Mouse (Mus musculus) layer of hippocampus, adult 2 months (tissue): Measurements from ENCODE around the gene Bcorl1. TPM values are rescaled to one million over a fixed set of nuclear protein-coding genes. Genes with fewer than 3 reads are reported as not detected.
A peak's percentile ranks its signal among the peaks of the same experiment; 100 is the strongest.

Experiments
- DNase-seq, 2 experiments: peaks; one replicate each; pipeline ENCODE4 v3.0.0; 2022; ENCODE audit warnings: low spot score in 2 of 2
- H3K27ac ChIP-seq: fragments of 200-600 bp; 2 replicates; pipeline ENCODE4 v1.8.1; 2022
- H3K4me3 ChIP-seq: fragments of 200-600 bp; 2 replicates; pipeline ENCODE4 v1.8.1; 2022; ENCODE audit warnings: mild to moderate bottlenecking
- CTCF ChIP-seq: fragments of 200-600 bp; conservative IDR thresholded peaks from 2 replicates; pipeline ENCODE4 v1.8.1; 2022; ENCODE audit warnings: antibody characterized with exemption, mild to moderate bottlenecking, moderate library complexity
- long read RNA-seq, 2 experiments: library from polyadenylated mRNA; stranded (forward); transcript quantifications; one replicate each; pipeline ENCODE4 v2.0.0; 2021; ENCODE audit warnings: borderline mapping rate in 2 of 2
- total RNA-seq, 2 experiments: library from RNA; stranded (reverse); gene quantifications; 2 replicates each; pipeline ENCODE4 v1.2.3; 2021

The Bcorl1 gene
- total RNA-seq: 10 to 100 TPM; 15.0 to 21.0 TPM
- long read RNA-seq, experiment 1, partial matches to known transcripts: 2 of 3 reads
- long read RNA-seq, experiment 1, other reads (novel, unspliced or antisense): 1 of 3 reads
- long read RNA-seq, experiment 2, partial matches to known transcripts: 4 of 5 reads
- long read RNA-seq, experiment 2, other reads (novel, unspliced or antisense): 1 of 5 reads

- no peak for DNase-seq
- H3K27ac ChIP-seq: 0 out of 2 replicates have a peak within 1 kb of the TSS, but pooled peaks have one; percentile 28
- TF ChIP-seq CTCF: no peak
- peak within 1 kb of the TSS; percentile 54 for H3K4me3 ChIP-seq
Measured at GRCm38 (mm10) chrX:48341141-48341540, at the start of gene Bcorl1. Gene Bcorl1, plus strand, starts transcription at chrX:48341358.

- no peak overlapping the region for H3K27ac ChIP-seq
- no peak for DNase-seq
- no peak overlapping the region for H3K4me3 ChIP-seq
- no peak for TF ChIP-seq CTCF
Measured at GRCm38 (mm10) chrX:48291413-48291812, 49.7 kb upstream of the Bcorl1 start.

- no peak for TF ChIP-seq CTCF
- H3K27ac ChIP-seq: no peak overlapping the region
- no peak for DNase-seq
- no peak overlapping the region for H3K4me3 ChIP-seq
Measured at GRCm38 (mm10) chrX:48305356-48305755, 35.8 kb upstream of the Bcorl1 start.

GRCm38 (mm10) chrX:48310706-48311517 lies 30.2 kb upstream of the Bcorl1 start:
- Histone ChIP-seq H3K27ac (no peak overlapping the region), H3K4me3 (no peak overlapping the region)
- DNase-seq: no peak
- no peak for TF ChIP-seq CTCF

- no peak for TF ChIP-seq CTCF
- Histone ChIP-seq H3K4me3 (no peak overlapping the region), H3K27ac (no peak overlapping the region)
- no peak for DNase-seq
Measured at GRCm38 (mm10) chrX:48311727-48312126, 29.4 kb upstream of the Bcorl1 start.

GRCm38 (mm10) chrX:48314530-48315079 lies 26.6 kb upstream of the Bcorl1 start:
- Histone ChIP-seq H3K27ac (no peak overlapping the region), H3K4me3 (peak overlapping the region; percentile 52)
- TF ChIP-seq CTCF: no peak
- peak; percentile 21 to 32 for DNase-seq

- no peak for DNase-seq
- TF ChIP-seq CTCF: no peak
- Histone ChIP-seq H3K27ac (no peak overlapping the region), H3K4me3 (no peak overlapping the region)
Measured at GRCm38 (mm10) chrX:48317444-48317843, 23.7 kb upstream of the Bcorl1 start.

GRCm38 (mm10) chrX:48318194-48318593 lies 23.0 kb upstream of the Bcorl1 start:
- DNase-seq: no peak
- TF ChIP-seq CTCF: no peak
- Histone ChIP-seq H3K27ac (no peak overlapping the region), H3K4me3 (no peak overlapping the region)

- Histone ChIP-seq H3K4me3 (peak overlapping the region; percentile 54), H3K27ac (no peak overlapping the region)
- no peak for DNase-seq
- no peak for TF ChIP-seq CTCF
Measured at GRCm38 (mm10) chrX:48340441-48341049, 613 bp upstream of the Bcorl1 start.

- 0 out of 2 replicates have a peak overlapping the region, but pooled peaks have one; percentile 28 for H3K27ac ChIP-seq
- no peak for TF ChIP-seq CTCF
- DNase-seq: no peak
- H3K4me3 ChIP-seq: peak overlapping the region; percentile 54
Measured at GRCm38 (mm10) chrX:48341621-48342161, 533 bp downstream of the Bcorl1 start.

GRCm38 (mm10) chrX:48342731-48343130 lies 1.6 kb downstream of the Bcorl1 start:
- peak overlapping the region; percentile 54 for H3K4me3 ChIP-seq
- DNase-seq: no peak
- TF ChIP-seq CTCF: no peak
- no peak overlapping the region for H3K27ac ChIP-seq

- peak; percentile 88 to 92 for DNase-seq
- peak overlapping the region; percentile 79 for H3K27ac ChIP-seq
- TF ChIP-seq CTCF: no peak
- H3K4me3 ChIP-seq: peak overlapping the region; percentile 68
Measured at GRCm38 (mm10) chrX:48343461-48343952, 2.3 kb downstream of the Bcorl1 start.

- peak overlapping the region; percentile 79 for H3K27ac ChIP-seq
Measured at GRCm38 (mm10) chrX:48343966-48344642, 2.9 kb downstream of the Bcorl1 start.

More at GRCm38 (mm10) chrX:48343966-48344642, 2.9 kb downstream of the Bcorl1 start:
- no peak for DNase-seq
- peak overlapping the region; percentile 68 for H3K4me3 ChIP-seq
- TF ChIP-seq CTCF: no peak
